Mouse (Mus musculus) brown adipose tissue, adult 24 weeks (tissue): Measurements from ENCODE around the gene Zranb1. TPM values are rescaled to one million over a fixed set of nuclear protein-coding genes. Genes with fewer than 3 reads are reported as not detected.
A peak's percentile ranks its signal among the peaks of the same experiment; 100 is the strongest.

Source experiments
- H3K27ac ChIP-seq: fragments of 200-500 bp; replicated peaks from 2 replicates; pipeline ENCODE4 v1.5.1; 2012; ENCODE audit warnings: low read depth, mild to moderate bottlenecking, low read length
- H3K4me1 ChIP-seq: fragments of 200-500 bp; 2 replicates; pipeline ENCODE4 v1.6.1; 2012; ENCODE audit warnings: low read length, mixed read lengths; ENCODE audit not compliant: control insufficient read depth, insufficient read depth, insufficient read length
- H3K4me3 ChIP-seq: fragments of 200-500 bp; 2 replicates; pipeline ENCODE4 v1.5.1; 2012; ENCODE audit warnings: low read depth, mild to moderate bottlenecking, low read length, moderate library complexity; ENCODE audit not compliant: insufficient read depth
- polyA plus RNA-seq: library from polyadenylated mRNA; stranded (reverse); fragments of >200 nt; gene quantifications from 2 replicates; pipeline ENCODE4 v1.2.4, GENCODE M21; 2012; ENCODE audit not compliant: missing spikeins, insufficient read depth, insufficient read length

Gene Zranb1
- polyA plus RNA-seq, 1 experiment, result 13.0 TPM

GRCm38 (mm10) chr7:132897258-132897657 is 33.7 kb upstream of the Zranb1 start:
- no peak overlapping the region for H3K4me3 ChIP-seq
- peak overlapping the region; percentile 87; the same call in 1 of the 2 replicates for H3K27ac ChIP-seq
- peaks cover 10% of the 10 kb centered on the region for H3K4me1 ChIP-seq

GRCm38 (mm10) chr7:132898234-132898633 is 32.7 kb upstream of the Zranb1 start:
- H3K4me3 ChIP-seq, result no peak overlapping the region
- no peak overlapping the region for H3K27ac ChIP-seq
- H3K4me1 ChIP-seq, result peaks cover 10% of the 10 kb centered on the region

GRCm38 (mm10) chr7:132900826-132901531 is 30.0 kb upstream of the Zranb1 start:
- Histone ChIP-seq H3K4me3 (no peak overlapping the region), H3K27ac (no peak overlapping the region), H3K4me1 (no peaks in the 10 kb centered on the region)

- H3K4me1 ChIP-seq, result no peaks in the 10 kb centered on the region
- H3K4me3 ChIP-seq, result no peak overlapping the region
- H3K27ac ChIP-seq, result no peak overlapping the region
Measured at GRCm38 (mm10) chr7:132903796-132904195, 27.1 kb upstream of the Zranb1 start.

- Histone ChIP-seq H3K27ac (no peak overlapping the region), H3K4me3 (no peak overlapping the region), H3K4me1 (no peaks in the 10 kb centered on the region)
Measured at GRCm38 (mm10) chr7:132921971-132922370, 9.0 kb upstream of the Zranb1 start.

GRCm38 (mm10) chr7:132925227-132925626 is 5.7 kb upstream of the Zranb1 start:
- no peaks in the 10 kb centered on the region for H3K4me1 ChIP-seq
- no peak overlapping the region for H3K27ac ChIP-seq
- H3K4me3 ChIP-seq, result no peak overlapping the region

- H3K27ac ChIP-seq, result no peak overlapping the region
- no peaks in the 10 kb centered on the region for H3K4me1 ChIP-seq
- H3K4me3 ChIP-seq, result no peak overlapping the region
Measured at GRCm38 (mm10) chr7:132927201-132927600, 3.7 kb upstream of the Zranb1 start.

GRCm38 (mm10) chr7:132930055-132930454 is 887 bp upstream of the Zranb1 start:
- Histone ChIP-seq H3K27ac (no peak overlapping the region), H3K4me3 (peak overlapping the region; percentile 98), H3K4me1 (no peaks in the 10 kb centered on the region)

GRCm38 (mm10) chr7:132931560-132932351 is 814 bp downstream of the Zranb1 start:
- H3K4me3 ChIP-seq, result peak overlapping the region; percentile 98
- peak overlapping the region; percentile 93 for H3K27ac ChIP-seq
- H3K4me1 ChIP-seq, result no peaks in the 10 kb centered on the region

- Histone ChIP-seq H3K4me1 (no peaks in the 10 kb centered on the region), H3K4me3 (no peak overlapping the region), H3K27ac (no peak overlapping the region)
Measured at GRCm38 (mm10) chr7:132933331-132933730, 2.4 kb downstream of the Zranb1 start.

- no peaks in the 10 kb centered on the region for H3K4me1 ChIP-seq
- H3K27ac ChIP-seq, result no peak overlapping the region
- H3K4me3 ChIP-seq, result no peak overlapping the region
Measured at GRCm38 (mm10) chr7:132934743-132935142, 3.8 kb downstream of the Zranb1 start.

GRCm38 (mm10) chr7:132939118-132939517 is 8.2 kb downstream of the Zranb1 start:
- Histone ChIP-seq H3K27ac (no peak overlapping the region), H3K4me1 (peaks cover 2% of the 10 kb centered on the region; the same call in 1 of the 2 replicates), H3K4me3 (no peak overlapping the region)

- Histone ChIP-seq H3K4me3 (no peak overlapping the region), H3K27ac (no peak overlapping the region), H3K4me1 (peaks cover 2% of the 10 kb centered on the region; the same call in 1 of the 2 replicates)
Measured at GRCm38 (mm10) chr7:132940569-132940968, 9.6 kb downstream of the Zranb1 start.

GRCm38 (mm10) chr7:132949968-132950367 is 19.0 kb downstream of the Zranb1 start:
- Histone ChIP-seq H3K27ac (no peak overlapping the region), H3K4me1 (no peaks in the 10 kb centered on the region; the same call in 1 of the 2 replicates), H3K4me3 (no peak overlapping the region)

GRCm38 (mm10) chr7:132950613-132951012 is 19.7 kb downstream of the Zranb1 start:
- Histone ChIP-seq H3K4me3 (no peak overlapping the region), H3K27ac (no peak overlapping the region), H3K4me1 (no peaks in the 10 kb centered on the region; the same call in 1 of the 2 replicates)
